Mouse (Mus musculus) kidney, embryonic 14.5 days (tissue): ENCODE data around the gene Usp33. TPM values are rescaled to one million over a fixed set of nuclear protein-coding genes. Genes with fewer than 3 reads are reported as not detected.

Source experiments
- ATAC-seq: fragments of 200-750 bp; cut with Nextera tagmentation; 2 replicates; pipeline ENCODE4 v1.8.0; 2017; ENCODE audit warnings: moderate number of reproducible peaks, mild to moderate bottlenecking, moderate TSS enrichment, moderate library complexity; ENCODE audit not compliant: low FRiP score, low TSS enrichment
- H3K27ac ChIP-seq: fragments of 300-500 bp; sonication (generic); 2 replicates; pipeline ENCODE4 v1.5.1; 2014; ENCODE audit warnings: low read depth, mild to moderate bottlenecking, low read length, moderate library complexity, mixed read lengths
- H3K27me3 ChIP-seq: fragments of 300-500 bp; sonication (generic); 2 replicates; pipeline ENCODE4 v1.6.1; 2014; ENCODE audit warnings: mild to moderate bottlenecking, low read length; ENCODE audit not compliant: control insufficient read depth, insufficient read depth
- H3K36me3 ChIP-seq: fragments of 300-500 bp; sonication (generic); 2 replicates; pipeline ENCODE4 v1.6.1; 2014; ENCODE audit warnings: low read length, mixed read lengths; ENCODE audit not compliant: control insufficient read depth, insufficient read depth
- H3K4me1 ChIP-seq: fragments of 300-500 bp; sonication (generic); 2 replicates; pipeline ENCODE4 v1.6.1; 2014; ENCODE audit warnings: low read length, mixed read lengths; ENCODE audit not compliant: control insufficient read depth, insufficient read depth
- H3K4me2 ChIP-seq: fragments of 300-500 bp; sonication (generic); replicated peaks from 2 replicates; pipeline ENCODE4 v1.6.1; 2014; ENCODE audit warnings: low read depth, mild to moderate bottlenecking, low read length
- H3K4me3 ChIP-seq: fragments of 300-500 bp; sonication (generic); 2 replicates; pipeline ENCODE4 v1.5.1; 2014; ENCODE audit warnings: mild to moderate bottlenecking, low read length
- H3K9ac ChIP-seq: fragments of 300-500 bp; sonication (generic); 2 replicates; pipeline ENCODE4 v1.6.1; 2014; ENCODE audit warnings: low read depth, mild to moderate bottlenecking, low read length, moderate library complexity
- H3K9me3 ChIP-seq: fragments of 300-500 bp; sonication (generic); 2 replicates; pipeline ENCODE4 v1.6.1; 2016; ENCODE audit warnings: low read length; ENCODE audit not compliant: control insufficient read depth
- WGBS: fragments of 180-500 bp; shearing (Covaris S2); extraction: QIAGEN DNeasy Blood & Tissue Kit; methylation state at CpG from one replicate; pipeline ENCODE4 v1.1.7; 2014; 5-methylcytosine and 5-hydroxymethylcytosine counted together
- polyA plus RNA-seq: library from polyadenylated mRNA; unstranded; fragments of >200 nt; fragmentation: Nextera tagmentation; extraction: Ambion mirVana; gene quantifications from 2 replicates; pipeline ENCODE4 v1.2.1, GENCODE M21; 2014

Gene Usp33
- polyA plus RNA-seq, 1 experiment from 2014 or later = 44.4 TPM

DNA sequence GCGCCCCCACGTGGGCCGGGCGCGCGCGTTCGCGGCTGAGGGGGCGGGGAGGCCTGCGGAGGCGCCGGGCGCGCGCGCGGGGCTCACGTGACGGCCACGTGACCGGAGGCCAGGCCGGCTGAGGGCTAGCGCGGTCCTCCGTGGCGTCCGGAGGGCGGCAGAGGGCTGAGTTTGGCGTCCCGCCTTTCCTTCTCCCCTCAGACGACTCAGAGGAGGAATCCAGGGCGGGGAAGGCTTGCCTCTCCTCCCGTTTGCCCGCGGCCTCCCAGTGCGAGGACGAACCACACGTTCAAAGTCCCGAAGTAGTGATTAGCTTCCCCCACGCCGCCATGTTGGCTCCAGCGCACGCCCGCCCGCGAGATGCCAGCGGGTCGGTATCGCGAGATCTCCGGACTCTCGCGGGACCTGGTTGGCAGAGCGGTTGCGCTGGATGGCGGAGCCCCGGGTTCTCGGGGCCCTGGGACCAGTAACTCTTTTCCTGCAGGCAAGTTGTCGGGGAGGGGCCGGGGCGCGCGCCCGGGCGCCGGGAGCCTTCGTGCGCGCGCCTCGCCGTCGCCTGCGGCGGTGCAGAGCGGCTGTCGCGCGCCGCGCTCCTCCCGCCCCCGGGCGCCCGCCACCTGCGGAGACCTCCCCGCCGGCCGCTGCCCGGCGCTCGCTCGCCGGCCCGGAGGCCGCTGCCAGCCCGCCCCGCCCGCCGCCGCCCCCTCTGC is 50.2 kb downstream of the Usp33 start:
- Histone ChIP-seq H3K9ac (peak overlapping the region; percentile 95), H3K4me3 (peak overlapping the region; percentile 82), H3K27ac (peak overlapping the region; percentile 99), H3K27me3 (no peaks in the 10 kb centered on the region), H3K4me2 (peak overlapping the region; percentile 78), H3K36me3 (peaks cover 14% of the 10 kb centered on the region; the same call in 1 of the 2 replicates), H3K4me1 (peaks cover 32% of the 10 kb centered on the region), H3K9me3 (no peaks in the 10 kb centered on the region)
- peak; percentile 92 for ATAC-seq
- under 1% methylated on average over 83 of the region's 102 CpGs for WGBS

DNA sequence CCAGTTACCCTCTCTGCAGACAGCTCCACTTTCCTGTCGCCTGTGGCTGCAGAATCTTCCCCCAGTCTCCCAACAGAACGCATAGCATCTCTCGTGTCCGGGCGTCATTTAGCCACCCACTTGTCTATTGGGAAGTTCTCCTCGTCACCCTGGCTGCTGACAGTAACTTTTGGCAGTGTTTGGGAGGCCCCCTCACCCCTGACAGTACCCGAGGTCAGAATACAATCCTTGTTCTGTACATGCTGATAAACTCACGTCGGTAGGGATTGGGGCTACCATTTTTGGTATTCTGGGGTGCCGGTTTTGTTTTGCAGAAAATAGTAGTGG is 50.7 kb downstream of the Usp33 start:
- Histone ChIP-seq H3K27ac (peak overlapping the region; percentile 99), H3K9ac (peak overlapping the region; percentile 95), H3K4me3 (peak overlapping the region; percentile 82), H3K4me1 (peaks cover 37% of the 10 kb centered on the region), H3K4me2 (peak overlapping the region; percentile 78), H3K36me3 (peaks cover 11% of the 10 kb centered on the region; the same call in 1 of the 2 replicates), H3K9me3 (no peaks in the 10 kb centered on the region), H3K27me3 (no peaks in the 10 kb centered on the region)
- WGBS = under 1% methylated on average over 10 of the region's 10 CpGs
- no peak for ATAC-seq

GRCm38 (mm10) chr3:152397335-152397940 is 51.2 kb downstream of the Usp33 start:
- Histone ChIP-seq H3K4me3 (peak overlapping the region; percentile 82), H3K36me3 (peaks cover 7% of the 10 kb centered on the region; the same call in 1 of the 2 replicates), H3K4me1 (peaks cover 38% of the 10 kb centered on the region), H3K4me2 (peak overlapping the region; percentile 78), H3K27ac (no peak overlapping the region), H3K9me3 (no peaks in the 10 kb centered on the region), H3K27me3 (no peaks in the 10 kb centered on the region), H3K9ac (peak overlapping the region; percentile 95)
- WGBS = 59% methylated on average over 9 of the region's 9 CpGs
- no peak for ATAC-seq

DNA sequence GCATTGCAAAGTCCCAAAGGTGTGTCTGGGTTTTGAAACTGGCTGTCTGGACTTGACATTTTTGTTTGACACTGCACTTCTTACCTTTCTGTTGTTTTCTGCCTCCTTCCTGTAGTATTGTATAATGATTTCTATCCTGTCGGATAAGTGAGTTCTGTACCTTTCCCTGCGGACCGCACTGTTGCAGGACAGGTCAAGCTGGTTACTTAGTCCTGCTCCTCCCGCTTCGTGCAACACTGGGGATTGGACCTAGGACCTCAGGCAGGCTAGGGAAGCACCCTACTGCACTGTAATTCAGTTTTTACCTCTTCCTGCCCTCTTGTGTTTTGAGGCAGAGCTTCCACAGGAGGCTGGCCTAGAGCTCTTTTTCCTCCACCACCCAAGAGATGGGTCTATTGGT is 54.2 kb downstream of the Usp33 start:
- Histone ChIP-seq H3K36me3 (no peaks in the 10 kb centered on the region), H3K27ac (no peak overlapping the region), H3K9ac (no peak overlapping the region), H3K4me1 (peaks cover 44% of the 10 kb centered on the region), H3K27me3 (no peaks in the 10 kb centered on the region), H3K9me3 (no peaks in the 10 kb centered on the region), H3K4me3 (no peak overlapping the region), H3K4me2 (no peak overlapping the region)
- no peak for ATAC-seq
- WGBS = 81% methylated on average over 5 of the region's 5 CpGs

GRCm38 (mm10) chr3:152400875-152401274 is 54.6 kb downstream of the Usp33 start:
- ATAC-seq = no peak
- no peak overlapping the region for H3K27ac ChIP-seq

GRCm38 (mm10) chr3:152401964-152402670 is 55.8 kb downstream of the Usp33 start:
- Histone ChIP-seq H3K4me1 (peaks cover 45% of the 10 kb centered on the region), H3K36me3 (no peaks in the 10 kb centered on the region), H3K9me3 (no peaks in the 10 kb centered on the region), H3K4me3 (no peak overlapping the region), H3K27ac (no peak overlapping the region), H3K9ac (no peak overlapping the region), H3K4me2 (no peak overlapping the region), H3K27me3 (no peaks in the 10 kb centered on the region)
- WGBS = 56% methylated on average over 7 of the region's 7 CpGs
- ATAC-seq = peak; percentile 68; the same call in 1 of the 2 replicates

More at GRCm38 (mm10) chr3:152400875-152401274, 54.6 kb downstream of the Usp33 start:
- Histone ChIP-seq H3K36me3 (no peaks in the 10 kb centered on the region), H3K9me3 (no peaks in the 10 kb centered on the region), H3K27me3 (no peaks in the 10 kb centered on the region), H3K4me2 (no peak overlapping the region), H3K4me3 (no peak overlapping the region), H3K4me1 (peaks cover 44% of the 10 kb centered on the region), H3K9ac (no peak overlapping the region)
- 59% methylated on average over 3 of the region's 3 CpGs for WGBS

- no peak overlapping the region for H3K4me3 ChIP-seq
- H3K9me3 ChIP-seq = no peaks in the 10 kb centered on the region
- H3K36me3 ChIP-seq = no peaks in the 10 kb centered on the region
- no peak overlapping the region for H3K9ac ChIP-seq
- H3K4me2 ChIP-seq = no peak overlapping the region
- H3K27ac ChIP-seq = no peak overlapping the region
- ATAC-seq = no peak
- peaks cover 41% of the 10 kb centered on the region for H3K4me1 ChIP-seq
- H3K27me3 ChIP-seq = no peaks in the 10 kb centered on the region
- WGBS = 83% methylated on average over 3 of the region's 3 CpGs
These were observed 56.4 kb downstream of the Usp33 start for GRCm38 (mm10) chr3:152402671-152403066.

DNA sequence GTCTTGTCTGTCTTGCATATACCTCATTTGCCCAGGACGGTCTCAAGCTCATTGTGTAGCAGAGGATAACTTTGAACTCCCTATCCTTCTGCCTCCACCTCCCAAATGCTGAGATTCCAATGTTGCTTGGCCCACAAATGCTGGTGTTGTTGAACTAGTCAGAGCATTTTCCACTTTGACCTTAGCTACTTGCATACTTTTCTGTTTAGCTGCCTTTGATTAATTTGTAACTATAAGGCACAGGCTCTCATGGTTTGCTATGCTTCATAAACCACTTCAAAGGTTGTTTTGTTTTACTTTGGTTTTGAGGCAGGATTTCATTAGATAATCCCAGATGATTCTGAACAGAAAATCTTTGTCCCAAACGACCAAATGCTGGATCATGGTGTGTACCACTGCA is 57.5 kb downstream of the Usp33 start:
- ATAC-seq = peak; percentile 32; the same call in 1 of the 2 replicates
- Histone ChIP-seq H3K9me3 (no peaks in the 10 kb centered on the region), H3K27ac (no peak overlapping the region), H3K27me3 (no peaks in the 10 kb centered on the region), H3K9ac (no peak overlapping the region), H3K4me2 (no peak overlapping the region), H3K36me3 (no peaks in the 10 kb centered on the region), H3K4me3 (no peak overlapping the region), H3K4me1 (peaks cover 38% of the 10 kb centered on the region)
- WGBS = 68% methylated on average over 2 of the region's 2 CpGs

DNA sequence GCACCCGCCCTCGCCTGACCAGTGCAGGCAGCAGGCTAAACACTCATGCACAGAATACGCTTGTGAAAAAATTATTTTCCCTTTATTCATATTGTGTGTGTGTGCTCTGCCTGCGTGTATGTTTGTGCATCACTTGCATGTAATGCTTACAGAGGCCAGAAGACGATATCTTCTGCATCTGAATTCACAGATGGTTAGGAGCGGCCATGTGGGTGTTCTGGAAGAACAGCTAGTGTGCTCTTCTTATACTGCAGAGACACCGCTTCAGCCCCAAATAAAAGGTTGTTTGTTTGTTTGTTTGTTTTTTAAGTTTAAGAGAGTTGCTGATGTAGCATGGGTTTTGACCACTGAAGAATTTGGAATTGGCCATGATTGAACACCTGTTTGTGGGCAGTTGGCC is 59.1 kb downstream of the Usp33 start:
- peaks cover 33% of the 10 kb centered on the region for H3K4me1 ChIP-seq
- no peak overlapping the region for H3K4me3 ChIP-seq
- no peak for ATAC-seq
- H3K27me3 ChIP-seq = no peaks in the 10 kb centered on the region
- no peaks in the 10 kb centered on the region for H3K9me3 ChIP-seq
- H3K4me2 ChIP-seq = no peak overlapping the region
- no peak overlapping the region for H3K27ac ChIP-seq
- H3K9ac ChIP-seq = no peak overlapping the region
- H3K36me3 ChIP-seq = no peaks in the 10 kb centered on the region
- 92% methylated on average over 7 of the region's 7 CpGs for WGBS
